Mouse (Mus musculus) ovary, postnatal 10 days (tissue): ENCODE data around the gene Cdc42se1.
A peak's percentile ranks its signal among the peaks of the same experiment; 100 is the strongest.
"Not testable (repeated sequence)": the region's sequence is repeated elsewhere in the genome, so short reads cannot be mapped to it uniquely, and the experiment has no call there.

ENCODE experiments used
- DNase-seq: peaks from one replicate; pipeline ENCODE4 v3.0.0; 2022; ENCODE audit warnings: low spot score

The Cdc42se1 gene

GRCm38 (mm10) chr3:95228148-95228893, at the start of gene Cdc42se1:
TSS of gene Cdc42se1 (plus strand) at chr3:95228732.
- DNase-seq = peak; percentile 66

- DNase-seq = no peak
These were observed 49.6 kb upstream of the Cdc42se1 start for GRCm38 (mm10) chr3:95178948-95179347.

- DNase-seq = no peak
These were observed 48.6 kb upstream of the Cdc42se1 start for GRCm38 (mm10) chr3:95179890-95180289.

GRCm38 (mm10) chr3:95181841-95182240, 46.7 kb upstream of the Cdc42se1 start:
- no peak for DNase-seq

- no peak for DNase-seq
These were observed 43.5 kb upstream of the Cdc42se1 start for GRCm38 (mm10) chr3:95184796-95185577.

GRCm38 (mm10) chr3:95186100-95186499, 42.4 kb upstream of the Cdc42se1 start:
- no peak for DNase-seq

GRCm38 (mm10) chr3:95186888-95187287, 41.6 kb upstream of the Cdc42se1 start:
- DNase-seq = no peak

GRCm38 (mm10) chr3:95194721-95195135, 33.8 kb upstream of the Cdc42se1 start:
- DNase-seq = no peak

- no peak for DNase-seq
These were observed 32.8 kb upstream of the Cdc42se1 start for GRCm38 (mm10) chr3:95195772-95196171.

- DNase-seq = no peak
These were observed 29.4 kb upstream of the Cdc42se1 start for GRCm38 (mm10) chr3:95199101-95199500.

GRCm38 (mm10) chr3:95200132-95200531, 28.4 kb upstream of the Cdc42se1 start:
- no peak for DNase-seq

- DNase-seq = no peak
These were observed 28.0 kb upstream of the Cdc42se1 start for GRCm38 (mm10) chr3:95200562-95200961.

- no peak for DNase-seq
These were observed 24.7 kb upstream of the Cdc42se1 start for GRCm38 (mm10) chr3:95203880-95204279.

GRCm38 (mm10) chr3:95208286-95208685, 20.2 kb upstream of the Cdc42se1 start:
- DNase-seq = no peak

GRCm38 (mm10) chr3:95210585-95210984, 17.9 kb upstream of the Cdc42se1 start:
- no peak for DNase-seq

GRCm38 (mm10) chr3:95212889-95213608, 15.5 kb upstream of the Cdc42se1 start:
- DNase-seq = not testable (repeated sequence)

- DNase-seq = no peak
These were observed 14.9 kb upstream of the Cdc42se1 start for GRCm38 (mm10) chr3:95213609-95213975.

GRCm38 (mm10) chr3:95216655-95217254, 11.8 kb upstream of the Cdc42se1 start:
- DNase-seq = no peak

- peak; percentile 91 for DNase-seq
These were observed 11.0 kb upstream of the Cdc42se1 start, which contains the start of gene Gabpb2 for GRCm38 (mm10) chr3:95217255-95218134. TSS of gene Gabpb2 (minus strand) at chr3:95217916.

- DNase-seq = no peak
These were observed 9.9 kb upstream of the Cdc42se1 start for GRCm38 (mm10) chr3:95218466-95219137.

GRCm38 (mm10) chr3:95223041-95223440, 5.5 kb upstream of the Cdc42se1 start:
- DNase-seq = no peak
